Mouse (Mus musculus): ENCODE results near the gene Kcna2.

DNA sequence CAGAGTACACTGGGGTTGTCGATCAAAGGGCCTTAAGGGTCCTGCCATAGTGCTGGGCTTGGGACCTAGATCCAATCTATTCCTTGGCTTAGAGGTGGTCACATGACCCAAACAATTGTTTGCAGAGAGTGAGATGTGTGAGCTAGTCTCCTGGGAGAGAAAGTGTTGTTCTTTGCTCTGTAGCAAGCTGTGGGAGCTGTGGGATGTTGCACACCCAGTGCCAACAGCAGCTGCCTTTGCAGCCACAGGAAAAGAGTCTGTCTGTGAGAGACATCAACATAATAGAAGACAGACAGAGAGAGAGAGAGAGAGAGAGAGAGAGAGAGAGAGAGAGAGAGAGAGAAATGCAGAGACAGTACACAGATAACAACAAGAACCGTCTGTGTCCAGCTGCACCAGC is 28.3 kb downstream of the Kcna2 start:
- no peak for TF ChIP-seq GATA1 (IDR thresholded peaks at IDR 0.05; ENCODE audit: low read length)
- no peak for TF ChIP-seq TAL1 (IDR thresholded peaks at IDR 0.05; ENCODE audit: low read length)
